Mouse (Mus musculus) adrenal gland (tissue): ENCODE measurements around the gene Stac3.

ENCODE experiments used
- intact Hi-C: fragments of 180-260 bp; cut with DNase I; formaldehyde crosslinking; loops from one replicate; pipeline ENCODE4 v1.15.1; 2025

The Stac3 gene

DNA sequence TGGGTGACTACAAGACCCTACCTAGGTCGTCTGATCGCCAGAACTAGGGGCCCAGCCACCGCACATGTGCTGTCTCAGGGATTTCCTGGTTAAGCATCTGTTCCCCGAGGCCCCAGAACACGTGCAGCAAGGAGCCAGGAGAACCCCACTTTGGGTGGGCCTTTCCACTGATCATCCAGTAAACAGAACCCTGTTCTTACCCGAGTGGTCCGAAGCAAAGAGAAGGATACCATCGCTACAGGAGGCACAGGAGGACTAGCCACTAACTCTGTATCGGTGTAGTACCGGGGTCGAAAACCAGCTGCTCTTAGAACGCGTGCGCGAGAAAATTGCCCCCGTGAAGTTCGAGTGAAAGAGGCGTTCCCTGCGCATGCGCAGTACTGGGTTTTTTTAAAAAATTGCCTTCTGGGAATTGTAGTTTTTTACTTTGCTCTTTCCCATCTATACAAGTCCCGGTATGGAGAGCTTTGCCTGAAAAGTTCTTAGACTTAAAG, 20.6 kb downstream of the Stac3 start, which contains the start of gene Shmt2:
Gene Shmt2 (minus strand): TSS at position 357 of the 494 bp plus-strand sequence.
- intact Hi-C loops = no loop called here

DNA sequence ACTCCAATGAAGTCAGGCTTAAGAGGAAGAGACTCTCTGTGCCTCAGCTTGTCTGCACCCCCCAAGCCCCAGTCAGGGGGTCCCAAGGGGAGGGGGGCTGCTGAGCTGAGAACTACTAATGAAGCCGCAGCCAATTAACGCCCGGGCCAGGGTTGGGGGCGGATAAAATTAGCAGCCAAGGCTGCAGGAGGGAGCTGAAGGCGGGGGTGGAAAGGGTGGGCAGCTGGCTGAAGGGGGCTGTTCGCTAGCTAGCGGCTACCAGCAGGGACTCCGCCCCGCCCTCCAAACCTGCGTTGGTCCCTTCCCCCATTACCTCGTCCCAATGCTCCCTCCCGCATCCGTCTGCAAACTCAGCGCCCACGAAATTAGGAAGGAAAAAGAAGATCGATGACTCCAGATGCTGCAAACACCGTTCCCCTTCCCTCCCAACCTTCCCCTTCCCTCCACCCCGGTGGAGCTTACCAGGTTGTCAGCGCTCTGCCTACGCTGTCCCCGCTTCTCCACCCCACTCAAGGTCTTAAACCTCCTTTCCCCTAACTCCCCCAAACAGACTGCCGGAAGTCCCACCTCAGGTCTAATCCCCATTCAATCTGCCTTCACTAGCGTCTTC, 23.3 kb downstream of the Stac3 start:
- intact Hi-C loops = no loop called here

DNA sequence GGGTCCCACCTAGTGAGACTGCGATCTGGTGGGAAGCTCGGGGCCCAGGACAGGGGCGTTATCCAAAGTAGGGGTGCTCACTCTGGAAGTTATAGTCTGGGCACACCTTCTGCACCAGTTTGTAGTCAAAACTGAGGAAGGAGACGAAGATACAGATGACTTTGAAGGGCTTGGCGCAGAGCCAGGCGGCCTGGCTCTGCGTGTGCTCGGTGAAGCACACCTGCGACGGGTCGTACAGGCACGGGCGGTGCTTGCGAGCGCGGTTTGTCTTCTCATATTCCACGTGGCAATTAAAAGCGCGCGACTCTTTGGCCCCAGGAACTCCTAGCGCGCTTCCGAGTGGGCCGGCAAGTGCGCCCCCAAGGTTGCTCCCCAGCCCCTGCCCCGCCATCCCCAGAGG, 24.6 kb downstream of the Stac3 start:
- intact Hi-C loops = no loop called here

DNA sequence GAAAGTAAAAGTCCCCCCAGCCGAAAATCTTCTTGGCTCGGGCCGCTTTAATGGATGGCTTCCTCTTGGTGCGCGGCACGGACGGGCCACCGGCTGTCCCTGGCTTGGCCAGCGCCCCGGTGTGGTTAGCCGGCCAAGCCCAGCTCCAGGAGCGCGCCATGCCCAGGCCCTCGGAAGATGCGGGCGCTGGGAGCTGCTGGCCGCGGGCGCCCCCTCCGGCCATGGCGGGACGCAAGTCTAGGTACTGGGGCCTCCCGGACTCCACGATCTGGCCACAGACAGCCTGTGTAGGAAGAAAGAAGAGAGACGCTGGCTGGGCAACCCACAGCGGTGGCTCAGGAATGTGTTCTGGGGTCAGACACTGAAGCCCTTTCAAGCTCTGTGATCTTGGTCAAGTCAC, 25.2 kb downstream of the Stac3 start:
- intact Hi-C loops = no loop called here

DNA sequence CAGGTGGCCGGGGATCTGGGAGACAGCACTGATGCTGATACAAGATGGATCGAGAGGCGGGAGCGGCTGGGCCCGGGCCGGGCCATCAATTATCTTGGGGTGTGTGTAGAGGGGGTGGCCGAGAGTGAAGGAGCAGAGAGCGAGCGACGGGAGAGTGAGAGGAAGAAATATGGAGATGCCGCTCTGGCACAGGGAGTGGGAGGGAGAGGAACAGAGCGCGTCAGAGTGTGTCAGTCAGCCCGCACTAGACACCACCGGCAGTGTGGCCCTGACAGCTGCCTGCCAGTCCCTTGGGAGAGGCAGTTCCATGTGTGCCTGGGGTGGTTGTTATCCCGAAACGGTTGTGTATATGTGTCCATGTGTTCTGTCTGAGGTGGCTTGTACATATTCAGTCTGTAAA, 26.0 kb downstream of the Stac3 start:
- intact Hi-C loops = no loop called here

DNA sequence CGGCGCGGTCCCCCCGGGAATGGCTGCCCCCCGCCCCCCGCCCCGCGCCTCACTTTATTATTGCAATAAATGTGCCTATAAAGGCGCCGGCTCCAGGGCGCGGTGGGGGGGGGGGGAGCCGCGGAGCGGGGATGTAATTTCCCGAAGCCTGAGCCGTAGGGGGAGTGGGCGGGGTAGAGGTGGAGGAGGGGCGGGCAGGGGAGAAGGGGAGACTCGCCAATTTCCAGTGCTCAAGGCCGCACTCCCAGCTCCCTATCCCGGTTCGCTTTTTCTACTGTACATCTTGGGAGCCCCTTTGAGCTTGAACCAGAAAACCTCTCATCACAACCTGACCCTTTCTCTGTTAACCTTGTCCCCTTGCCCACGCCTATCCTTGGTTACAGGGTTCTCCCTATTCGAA, 29.5 kb downstream of the Stac3 start:
- intact Hi-C loops = no loop called here

DNA sequence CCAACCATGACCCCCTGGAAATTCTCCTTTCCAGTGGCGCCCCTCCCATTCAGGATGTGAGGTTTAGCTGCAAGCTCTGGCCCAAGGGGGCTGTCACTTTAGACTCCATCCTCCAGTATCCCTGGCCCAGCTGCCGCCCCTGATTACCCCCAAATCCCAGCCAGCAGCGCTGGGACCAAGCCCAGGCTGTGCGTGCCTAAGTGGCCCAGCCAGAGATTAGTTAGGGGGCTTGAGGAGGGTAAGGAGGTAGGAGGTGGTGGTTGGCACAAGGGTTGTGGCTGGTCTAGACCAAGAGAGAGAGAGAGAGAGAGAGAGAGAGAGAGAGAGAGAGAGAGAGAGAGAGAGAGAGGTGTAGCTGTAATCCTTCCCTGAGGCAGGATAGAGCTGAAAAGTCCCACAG, 30.1 kb downstream of the Stac3 start:
- intact Hi-C loops = no loop called here

DNA sequence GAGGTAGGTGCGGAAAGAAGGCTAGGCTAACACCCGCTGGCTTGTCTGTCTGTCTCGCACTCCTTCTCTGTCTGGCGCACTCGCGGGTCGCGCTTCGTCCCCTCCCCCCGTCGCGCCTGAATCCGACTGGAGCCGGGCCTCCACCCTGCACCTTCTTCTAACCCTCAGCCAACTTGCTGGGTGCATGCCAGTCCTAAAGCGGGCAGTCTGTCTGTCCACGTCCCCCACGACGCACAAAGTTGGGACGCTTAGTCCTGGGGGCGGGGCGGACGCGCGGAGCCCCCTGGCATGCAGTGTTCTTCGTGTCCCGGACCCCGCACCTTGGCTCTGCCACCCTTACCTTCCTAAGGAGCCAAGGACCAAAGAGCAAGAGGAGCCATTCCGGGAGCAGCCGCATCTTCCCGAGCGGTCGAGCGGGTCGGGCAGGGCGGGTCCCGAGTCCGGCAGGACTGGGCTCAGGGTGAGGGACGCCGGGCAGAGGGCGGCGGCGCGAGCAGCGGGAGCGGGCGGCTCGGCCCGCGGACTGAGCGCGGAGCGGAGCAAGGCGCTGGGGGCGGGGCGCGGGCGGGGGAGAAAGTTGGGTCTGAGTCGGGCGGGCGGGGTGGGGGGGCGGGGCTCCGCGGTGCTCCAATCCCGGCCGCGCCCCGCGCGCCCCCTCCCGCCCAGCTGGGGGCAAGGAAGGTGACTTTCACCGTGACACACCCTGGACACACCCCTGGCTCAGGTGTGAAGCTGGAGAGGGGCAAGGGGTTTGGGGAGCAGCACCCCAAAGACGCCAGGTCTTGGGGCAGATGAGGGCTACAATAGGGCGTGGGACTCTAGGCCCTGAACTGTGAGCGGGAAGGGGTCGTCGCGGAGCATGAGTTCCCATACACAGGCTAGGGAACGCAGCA, 32.8 kb downstream of the Stac3 start, which contains the start of gene Nxph4:
Gene Nxph4 (minus strand): TSS at position 524 of the 893 bp plus-strand sequence.
- intact Hi-C loops = loop anchor here (1.0 kb wide), 1 partner anchor 21 kb away; no protein-coding TSS in a partner anchor

DNA sequence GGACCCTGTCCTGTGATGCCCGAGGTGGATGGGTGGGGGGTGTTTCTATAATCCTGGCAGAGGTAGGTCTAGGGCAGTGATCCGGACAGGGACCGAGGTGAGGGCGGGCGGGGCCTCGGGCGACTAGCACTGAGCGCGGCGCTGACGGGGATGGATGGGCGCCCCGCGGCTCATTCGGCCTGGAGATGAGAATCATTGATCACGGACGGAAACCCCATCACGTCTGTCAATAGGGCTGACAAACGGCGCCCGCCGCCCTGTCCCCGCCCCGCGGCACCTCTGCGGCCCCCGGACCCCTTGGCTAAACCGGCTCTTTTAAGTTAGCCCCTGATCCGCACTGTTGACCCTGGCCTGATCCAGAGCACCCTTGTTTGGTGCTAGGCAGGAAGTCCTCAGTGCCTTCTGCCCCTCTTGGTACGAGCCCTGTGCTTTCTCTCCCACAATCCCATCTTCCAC, 33.5 kb downstream of the Stac3 start:
- intact Hi-C loops = loop anchor here (1.0 kb wide), 1 partner anchor 22 kb away; no protein-coding TSS in a partner anchor

DNA sequence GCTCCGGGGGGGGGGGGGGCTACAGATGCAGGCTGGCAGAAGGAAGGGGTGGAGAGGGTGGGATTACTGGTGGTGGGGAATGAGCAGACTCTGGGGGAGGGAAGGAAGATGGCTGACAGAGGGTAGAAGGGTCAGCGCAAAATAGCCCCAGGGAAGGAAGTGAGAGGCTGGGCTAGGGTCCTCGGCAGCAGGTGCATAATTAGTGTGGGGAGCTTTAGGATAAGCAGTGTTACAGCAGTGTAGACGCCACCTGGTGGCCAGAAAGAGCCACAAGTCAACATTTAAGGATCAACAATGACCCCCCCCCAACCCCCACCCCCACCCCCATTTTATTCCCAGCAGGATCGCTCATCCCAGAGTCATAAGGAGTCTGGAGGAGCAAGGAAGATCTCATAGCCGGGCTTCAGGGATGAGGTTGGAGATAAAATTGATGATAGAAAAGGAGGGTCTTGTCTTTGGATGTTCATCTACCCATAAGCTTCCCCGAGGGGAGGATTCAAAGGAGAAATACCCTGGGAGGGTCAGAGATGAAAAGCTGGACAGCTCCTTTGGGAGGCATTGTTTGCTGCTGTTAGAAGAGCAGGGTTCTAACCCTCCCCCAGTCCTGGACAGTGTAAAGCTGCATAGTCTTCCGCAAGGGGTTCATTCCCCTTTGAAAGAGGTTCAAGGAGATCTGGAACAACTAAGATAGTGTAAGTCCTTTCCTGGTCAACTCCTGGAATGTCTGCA, 35.3 kb downstream of the Stac3 start:
- intact Hi-C loops = no loop called here

DNA sequence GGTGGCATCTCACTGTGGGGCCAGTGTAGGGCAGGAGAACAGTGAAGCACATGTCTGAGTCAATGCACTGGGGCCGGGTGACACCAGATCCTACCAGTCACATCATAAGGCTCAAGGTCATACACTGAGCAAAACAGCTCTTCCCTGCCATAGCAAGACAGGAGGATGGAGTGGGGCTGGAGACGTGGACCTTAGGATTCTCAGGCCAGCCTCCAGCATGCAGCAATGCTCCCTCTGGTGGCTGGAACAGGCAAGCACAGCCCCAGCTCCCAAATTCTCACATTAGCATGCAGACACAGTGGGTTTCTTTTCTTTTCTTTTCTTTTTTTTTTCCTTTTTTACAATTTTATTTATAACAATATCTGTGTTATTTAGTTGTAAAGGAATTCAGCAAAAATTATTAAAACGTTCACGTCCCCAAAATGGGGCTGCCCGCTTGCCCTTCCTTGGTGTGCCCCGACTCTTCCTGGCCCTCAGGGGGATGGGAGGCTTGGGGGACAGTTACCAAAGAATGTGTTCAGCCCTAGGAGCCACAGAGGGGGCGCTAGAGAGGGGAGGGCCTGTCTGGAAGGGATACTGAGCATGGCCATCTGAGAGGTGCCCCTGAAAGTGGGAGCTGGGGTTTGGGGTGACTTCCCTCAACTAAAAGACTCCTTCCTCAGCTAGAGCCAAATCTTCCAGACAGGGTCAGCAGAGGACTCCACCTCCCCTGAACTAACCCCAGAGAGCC, 36.5 kb downstream of the Stac3 start:
- intact Hi-C loops = loop anchor here (1.0 kb wide), 1 partner anchor 30 kb away; no protein-coding TSS in a partner anchor

DNA sequence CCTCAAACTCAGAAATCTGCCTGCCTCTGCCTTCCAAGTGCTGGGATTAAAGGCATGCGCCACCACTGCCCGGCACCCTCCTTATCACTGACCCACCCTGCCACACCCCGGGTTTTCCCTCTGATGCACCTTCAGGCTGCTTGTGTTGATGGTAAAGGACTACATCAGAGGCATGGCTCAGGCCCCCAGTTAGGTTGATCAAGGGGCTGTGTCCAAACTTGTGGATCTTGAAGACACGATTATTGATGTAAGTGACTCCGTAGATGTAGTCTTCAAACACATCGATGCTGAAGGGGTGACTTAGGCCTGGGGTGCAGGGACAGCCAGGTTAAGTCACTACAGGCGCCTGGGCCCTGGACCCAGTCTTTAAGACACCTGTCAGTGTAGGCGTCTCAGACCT, 40.0 kb downstream of the Stac3 start:
- intact Hi-C loops = no loop called here

DNA sequence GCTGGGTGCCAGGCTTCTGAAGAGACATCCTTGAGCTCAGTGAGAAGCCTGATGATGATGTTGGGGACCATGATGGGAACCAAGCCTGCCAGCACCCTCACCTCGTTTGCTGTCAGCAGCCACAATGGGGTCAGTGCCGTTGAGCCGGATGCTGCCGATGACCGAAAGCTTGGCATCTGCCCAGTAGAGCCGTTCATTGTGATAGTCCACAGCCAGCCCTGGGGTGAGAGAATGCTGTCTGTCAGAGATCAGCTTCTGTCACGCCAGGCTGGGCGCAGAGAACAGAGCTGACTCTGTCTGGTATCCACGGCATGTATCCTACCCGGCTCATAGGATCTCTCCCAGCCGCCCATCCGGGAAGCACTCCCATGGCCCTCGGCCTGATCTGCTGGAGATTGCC, 40.6 kb downstream of the Stac3 start:
- intact Hi-C loops = no loop called here

DNA sequence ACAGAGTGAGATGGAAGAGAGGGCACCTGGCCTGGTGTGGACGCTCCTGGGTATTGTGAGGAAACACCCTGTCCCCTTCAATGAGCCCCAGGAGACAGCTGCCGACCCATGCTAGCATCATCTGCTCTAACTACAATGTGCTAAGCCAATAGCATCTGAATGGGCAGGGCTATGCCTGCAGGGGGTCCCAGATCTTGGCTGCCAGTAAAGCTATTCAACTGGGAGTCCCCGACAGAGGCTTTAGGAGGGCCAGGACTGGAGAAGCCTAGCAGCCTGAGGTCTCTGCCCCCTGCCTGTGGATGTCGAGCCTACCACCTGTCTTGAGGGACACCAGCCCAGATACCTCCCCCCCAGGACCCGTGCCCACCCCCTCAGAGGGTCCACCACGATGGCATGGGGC, 41.2 kb downstream of the Stac3 start:
- intact Hi-C loops = no loop called here

DNA sequence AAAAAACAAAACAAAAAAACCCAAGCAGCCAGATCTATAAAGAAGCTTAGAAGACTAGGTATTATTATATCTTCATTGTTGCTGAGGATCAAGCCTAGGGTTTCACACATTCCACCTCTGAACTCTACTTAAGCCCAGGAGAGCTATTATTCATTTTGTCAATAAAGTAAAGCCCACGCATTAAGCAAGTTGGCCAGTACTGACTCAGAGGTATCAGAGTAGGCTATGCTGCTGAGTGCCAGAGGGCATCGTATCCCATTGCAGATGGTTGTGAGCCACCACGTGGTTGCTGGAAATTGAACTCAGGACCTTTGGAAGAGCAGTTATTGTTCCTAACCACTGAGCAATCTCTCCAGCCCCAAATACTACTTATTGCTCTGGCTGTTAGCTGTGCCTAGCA, 42.4 kb downstream of the Stac3 start:
- intact Hi-C loops = no loop called here

DNA sequence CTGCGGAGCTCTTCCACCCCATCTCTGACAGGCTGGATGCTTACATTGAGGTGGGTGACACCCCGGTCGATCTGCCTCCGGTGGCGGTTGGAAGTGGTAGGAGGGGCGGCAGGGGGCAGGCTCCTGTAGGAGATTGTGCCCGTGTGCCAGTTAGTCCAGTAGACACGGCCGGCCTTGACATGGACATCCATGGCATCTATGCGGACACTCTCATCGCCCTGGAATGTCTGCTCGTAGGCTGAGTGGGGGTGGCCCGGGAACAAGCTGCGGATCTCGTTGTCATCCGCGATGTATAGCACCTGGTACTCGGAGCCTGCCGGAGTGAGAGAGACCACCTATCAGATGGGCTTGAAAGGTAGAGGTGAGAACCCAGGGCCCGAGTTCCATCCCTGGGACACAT, 42.9 kb downstream of the Stac3 start:
- intact Hi-C loops = no loop called here

DNA sequence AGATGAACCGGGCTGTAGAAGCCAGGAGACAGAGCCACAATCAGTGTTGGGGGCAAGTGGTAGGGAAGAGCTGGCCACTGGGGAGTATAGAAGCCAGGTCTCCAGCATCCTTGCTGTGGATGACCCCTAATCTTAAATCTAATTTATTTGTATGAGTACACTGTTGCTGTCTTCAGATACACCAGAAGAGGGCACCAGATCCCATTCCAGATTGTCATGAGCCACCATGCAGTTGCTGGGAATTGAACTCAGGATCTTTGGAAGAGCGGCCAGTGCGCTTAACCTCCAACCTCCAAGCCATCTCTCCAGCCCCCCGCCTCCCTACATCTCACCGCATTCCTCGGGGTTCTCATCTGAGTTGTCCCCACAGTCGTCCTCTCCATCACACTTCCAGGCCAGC, 45.0 kb downstream of the Stac3 start:
- intact Hi-C loops = no loop called here

DNA sequence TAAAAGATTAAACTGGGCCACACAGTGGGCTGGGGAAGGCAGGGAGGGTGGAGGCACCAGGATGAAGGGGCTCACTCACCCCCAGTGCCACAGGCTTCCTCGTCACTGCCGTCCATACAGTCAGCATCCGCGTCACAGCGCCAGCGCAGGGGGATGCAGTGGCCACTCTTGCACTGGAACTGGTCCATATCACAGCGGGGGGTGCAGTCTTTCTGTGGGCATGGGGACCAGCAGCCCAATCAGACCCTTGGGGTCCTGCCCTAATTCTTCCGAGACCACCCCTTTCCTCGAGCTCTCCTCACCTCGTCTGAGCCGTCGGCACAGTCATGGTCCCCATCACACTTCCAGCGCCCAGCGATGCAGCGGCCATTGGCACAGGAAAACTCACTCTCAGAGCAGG, 46.8 kb downstream of the Stac3 start:
- intact Hi-C loops = no loop called here

DNA sequence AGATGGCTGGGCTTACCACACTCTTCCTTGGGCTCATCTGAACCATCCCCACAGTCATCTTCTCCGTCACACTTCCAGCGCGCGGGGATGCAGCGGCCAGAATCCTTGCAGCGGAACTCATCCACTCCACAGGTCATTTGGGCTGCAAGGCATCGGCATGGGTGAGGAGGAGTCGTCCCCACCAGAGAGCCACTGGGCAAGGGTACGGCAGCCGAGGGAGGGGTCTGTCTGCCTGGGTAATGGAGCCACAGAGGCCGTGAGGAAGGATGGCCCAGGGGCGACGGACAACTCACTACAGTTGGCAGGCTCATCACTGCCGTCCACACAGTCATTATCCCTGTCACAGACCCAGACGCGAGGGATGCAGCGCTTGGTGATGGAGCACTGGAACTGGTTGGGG, 48.4 kb downstream of the Stac3 start:
- intact Hi-C loops = no loop called here

DNA sequence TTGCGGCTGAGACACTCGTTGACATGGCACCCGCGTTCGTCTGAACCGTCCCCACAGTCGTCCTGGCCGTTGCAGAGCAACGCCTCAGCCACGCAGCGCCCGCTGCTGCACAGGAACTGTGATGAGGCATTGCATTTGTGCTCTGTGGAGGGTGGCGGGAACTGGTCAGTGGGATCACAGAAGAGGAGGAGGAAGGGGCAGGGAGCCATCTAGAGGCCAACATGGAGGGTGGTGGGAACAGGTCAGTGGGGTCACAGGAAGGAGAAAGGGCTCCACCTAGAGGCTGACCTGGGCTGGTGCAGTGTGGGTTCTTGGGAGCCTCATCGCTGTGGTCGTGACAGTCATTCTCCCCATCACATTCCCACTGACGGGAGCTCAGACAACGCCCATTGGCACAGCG, 54.2 kb downstream of the Stac3 start:
- intact Hi-C loops = no loop called here

DNA sequence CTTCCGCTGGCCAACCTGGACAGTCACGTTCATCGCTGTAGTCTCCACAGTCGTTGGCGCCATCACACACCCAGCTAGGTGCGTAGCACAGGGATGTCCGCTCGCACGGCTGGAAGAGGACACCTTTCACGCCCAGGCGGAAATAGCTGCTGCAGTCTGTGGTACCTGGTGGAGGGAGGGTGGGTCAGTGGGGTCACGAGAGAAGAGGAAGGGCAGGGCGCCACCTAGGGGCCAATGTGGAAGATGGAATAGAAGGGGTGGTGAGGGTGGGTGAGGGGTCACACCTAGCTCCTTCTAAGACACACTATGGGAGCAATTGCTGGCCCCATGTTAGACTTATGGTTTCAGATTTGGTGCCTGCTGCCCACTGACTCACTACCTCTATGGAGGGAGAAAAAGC, 55.9 kb downstream of the Stac3 start:
- intact Hi-C loops = no loop called here
